Mouse (Mus musculus) layer of hippocampus, adult 2 months (tissue): Measurements from ENCODE around the gene Disp2. TPM values are rescaled to one million over a fixed set of nuclear protein-coding genes. Genes with fewer than 3 reads are reported as not detected.
A peak's percentile ranks its signal among the peaks of the same experiment; 100 is the strongest.

ENCODE experiments used
- DNase-seq, 2 experiments: peaks; one replicate each; pipeline ENCODE4 v3.0.0; 2022; ENCODE audit warnings: low spot score in 2 of 2
- H3K27ac ChIP-seq: fragments of 200-600 bp; 2 replicates; pipeline ENCODE4 v1.8.1; 2022
- H3K4me3 ChIP-seq: fragments of 200-600 bp; 2 replicates; pipeline ENCODE4 v1.8.1; 2022; ENCODE audit warnings: mild to moderate bottlenecking
- CTCF ChIP-seq: fragments of 200-600 bp; conservative IDR thresholded peaks from 2 replicates; pipeline ENCODE4 v1.8.1; 2022; ENCODE audit warnings: antibody characterized with exemption, mild to moderate bottlenecking, moderate library complexity
- total RNA-seq, 2 experiments: library from RNA; stranded (reverse); gene quantifications; 2 replicates each; pipeline ENCODE4 v1.2.3; 2021

Disp2 gene
- total RNA-seq, 2 experiments from 2014 or later, result 263 to 273 TPM

DNA sequence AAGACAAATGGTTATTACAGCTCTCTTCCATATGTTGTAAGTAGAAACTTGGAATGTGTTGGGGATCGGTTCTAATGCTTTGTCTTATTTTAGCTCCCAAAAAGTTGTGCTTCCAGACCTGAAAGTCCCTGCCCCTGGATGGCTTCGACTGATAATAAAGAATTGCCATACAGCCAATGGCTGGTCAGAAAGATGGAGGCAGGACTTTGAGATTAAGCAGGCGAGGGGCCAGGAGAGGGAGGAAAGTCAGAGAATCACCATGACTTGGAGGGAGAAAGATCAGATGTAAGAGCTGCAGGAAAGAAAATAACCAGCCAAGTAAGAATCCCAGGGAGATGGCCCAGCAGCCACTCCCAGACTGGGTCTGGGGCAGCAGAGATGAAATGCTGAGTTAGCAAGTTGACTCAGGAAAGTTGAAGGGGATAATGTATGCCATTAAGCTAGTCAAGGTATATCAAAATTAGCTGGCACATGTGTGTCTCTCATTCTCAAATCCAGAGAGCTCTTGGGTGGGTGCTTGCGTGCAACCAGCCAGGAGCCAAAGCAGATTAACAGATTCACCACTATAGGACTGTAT lies 23.1 kb downstream of the Disp2 start:
- no peak for DNase-seq
- no peak overlapping the region for H3K4me3 ChIP-seq
- TF ChIP-seq CTCF, result no peak
- H3K27ac ChIP-seq, result no peak overlapping the region

DNA sequence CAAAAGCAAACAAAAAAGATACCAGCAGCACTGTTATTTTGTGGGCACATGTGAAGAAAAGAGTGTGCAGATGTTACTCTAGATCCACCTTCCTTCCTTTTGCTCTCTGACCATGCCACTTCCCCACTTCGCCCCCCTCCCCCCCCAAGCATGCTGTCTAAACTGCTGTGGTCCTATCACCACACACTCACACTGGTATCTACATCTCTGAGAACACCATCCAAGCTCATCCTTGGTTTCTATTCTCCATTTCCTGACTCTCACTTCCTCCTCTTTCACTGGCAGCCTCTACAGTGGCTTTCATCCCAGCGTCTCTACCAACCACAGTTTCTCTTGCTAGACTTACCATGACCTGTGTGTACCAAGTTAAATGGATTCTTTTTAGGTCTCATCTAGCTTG lies 25.0 kb downstream of the Disp2 start:
- Histone ChIP-seq H3K4me3 (no peak overlapping the region), H3K27ac (no peak overlapping the region)
- no peak for DNase-seq
- no peak for TF ChIP-seq CTCF

DNA sequence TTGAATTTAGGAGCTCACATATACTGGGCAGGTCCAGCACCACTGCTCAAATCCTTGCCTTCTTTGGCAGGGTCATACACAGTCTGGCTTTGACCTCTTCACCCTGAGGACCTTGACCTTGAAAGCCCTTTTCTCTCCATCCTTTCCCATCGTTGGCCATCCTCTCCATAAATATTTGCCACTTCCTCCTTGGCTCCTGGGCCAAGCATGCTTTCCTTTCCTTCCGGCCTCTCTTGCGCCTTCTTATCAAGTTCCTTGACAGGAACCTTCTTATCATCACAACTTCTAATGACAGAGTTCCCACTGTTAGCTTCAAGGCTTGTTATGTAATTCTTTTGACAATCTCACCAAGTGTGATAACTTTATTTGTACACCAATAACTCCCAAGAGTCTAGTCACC lies 25.6 kb downstream of the Disp2 start:
- no peak for DNase-seq
- Histone ChIP-seq H3K27ac (no peak overlapping the region), H3K4me3 (no peak overlapping the region)
- TF ChIP-seq CTCF, result no peak

- DNase-seq, result no peak
- Histone ChIP-seq H3K4me3 (no peak overlapping the region), H3K27ac (no peak overlapping the region)
- no peak for TF ChIP-seq CTCF
Measured at GRCm38 (mm10) chr2:118805756-118806155, 26.2 kb downstream of the Disp2 start.

- no peak for TF ChIP-seq CTCF
- Histone ChIP-seq H3K27ac (no peak overlapping the region), H3K4me3 (no peak overlapping the region)
- DNase-seq, result no peak
Measured at GRCm38 (mm10) chr2:118806860-118807259, 27.3 kb downstream of the Disp2 start.

GRCm38 (mm10) chr2:118810861-118811260 lies 31.3 kb downstream of the Disp2 start:
- Histone ChIP-seq H3K4me3 (no peak overlapping the region), H3K27ac (no peak overlapping the region)
- DNase-seq, result no peak
- no peak for TF ChIP-seq CTCF

- TF ChIP-seq CTCF, result no peak
- Histone ChIP-seq H3K4me3 (no peak overlapping the region), H3K27ac (no peak overlapping the region)
- no peak for DNase-seq
Measured at GRCm38 (mm10) chr2:118812724-118813123, 33.2 kb downstream of the Disp2 start.

DNA sequence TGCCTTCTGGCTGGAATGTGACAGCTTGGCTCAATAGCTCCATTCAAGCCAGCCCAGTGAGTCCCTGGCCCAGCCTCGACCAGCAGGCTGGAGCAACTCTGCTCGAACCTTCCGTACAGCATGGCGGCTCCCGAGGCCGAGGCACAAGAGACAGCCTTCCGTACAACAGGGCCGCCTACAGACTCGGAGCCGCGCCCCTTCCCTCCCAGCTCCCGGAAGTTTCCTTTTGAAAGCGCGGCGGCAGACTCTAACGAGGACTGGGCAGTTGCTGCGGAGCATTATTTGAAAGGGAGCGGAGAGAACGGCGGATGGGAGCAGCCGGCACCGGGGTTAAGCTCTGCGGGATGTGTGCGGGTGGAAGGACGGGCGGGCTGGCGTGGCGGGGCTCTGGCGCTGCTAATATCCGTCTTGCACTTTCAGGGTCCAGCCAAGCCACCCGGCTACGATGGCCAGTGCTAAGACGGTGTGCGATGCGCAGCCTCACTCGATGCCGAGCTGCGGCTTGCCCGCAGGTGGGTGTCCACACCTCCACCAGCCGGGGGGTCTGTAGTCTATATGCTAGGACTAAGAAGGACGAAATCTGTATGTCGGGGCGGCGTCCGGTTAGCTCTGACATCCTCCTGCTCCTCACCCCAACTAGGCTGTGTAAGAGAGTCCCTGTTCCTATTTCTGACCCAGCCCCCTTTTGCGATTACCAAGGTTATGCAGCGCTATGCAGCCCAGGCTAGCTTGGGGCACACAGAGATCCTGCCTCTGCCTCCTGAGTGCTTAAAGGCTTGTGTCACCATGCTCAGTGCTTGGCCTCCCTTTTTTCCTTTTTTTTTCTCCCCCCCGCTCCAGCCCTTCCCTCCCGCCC lies 34.7 kb downstream of the Disp2 start, which contains the start of gene Knstrn:
Gene Knstrn, plus strand, starts transcription at position 23 of the 856 bp plus-strand sequence.
- H3K27ac ChIP-seq, result no peak within 1 kb of the TSS
- DNase-seq, result peak; percentile 87 to 91
- H3K4me3 ChIP-seq, result peak within 1 kb of the TSS; percentile 67
- peak; percentile 29; the same call in 1 of the 2 replicates for TF ChIP-seq CTCF

GRCm38 (mm10) chr2:118822800-118823199 lies 43.3 kb downstream of the Disp2 start:
- Histone ChIP-seq H3K27ac (no peak overlapping the region), H3K4me3 (no peak overlapping the region)
- DNase-seq, result no peak
- TF ChIP-seq CTCF, result no peak

DNA sequence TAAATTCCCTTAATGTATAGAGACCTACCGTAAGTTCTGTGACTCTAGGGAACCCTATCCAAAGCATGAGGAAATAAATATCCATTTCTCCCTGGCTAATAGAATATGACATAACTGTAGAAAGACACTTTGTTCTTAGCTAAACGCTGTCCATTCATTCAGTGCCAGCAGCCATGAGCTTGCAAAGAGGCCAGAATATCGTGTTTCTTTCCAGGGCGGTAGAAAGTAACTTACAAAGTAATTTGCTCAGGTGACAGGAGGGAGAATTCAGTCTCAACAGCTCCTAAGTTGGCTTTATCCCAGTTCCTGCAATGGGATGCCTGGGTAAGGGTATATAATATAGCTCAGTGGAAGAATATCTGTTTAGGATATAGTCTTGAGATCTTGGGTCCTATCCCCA lies 44.9 kb downstream of the Disp2 start:
- DNase-seq, result no peak
- H3K4me3 ChIP-seq, result no peak overlapping the region
- no peak for TF ChIP-seq CTCF
- no peak overlapping the region for H3K27ac ChIP-seq

- TF ChIP-seq CTCF, result no peak
- DNase-seq, result no peak
- no peak overlapping the region for H3K4me3 ChIP-seq
- H3K27ac ChIP-seq, result no peak overlapping the region
Measured at GRCm38 (mm10) chr2:118829096-118829495, 49.6 kb downstream of the Disp2 start.

GRCm38 (mm10) chr2:118834061-118834460 lies 54.5 kb downstream of the Disp2 start:
- H3K4me3 ChIP-seq, result no peak overlapping the region
- no peak for DNase-seq
- TF ChIP-seq CTCF, result no peak
- no peak overlapping the region for H3K27ac ChIP-seq

DNA sequence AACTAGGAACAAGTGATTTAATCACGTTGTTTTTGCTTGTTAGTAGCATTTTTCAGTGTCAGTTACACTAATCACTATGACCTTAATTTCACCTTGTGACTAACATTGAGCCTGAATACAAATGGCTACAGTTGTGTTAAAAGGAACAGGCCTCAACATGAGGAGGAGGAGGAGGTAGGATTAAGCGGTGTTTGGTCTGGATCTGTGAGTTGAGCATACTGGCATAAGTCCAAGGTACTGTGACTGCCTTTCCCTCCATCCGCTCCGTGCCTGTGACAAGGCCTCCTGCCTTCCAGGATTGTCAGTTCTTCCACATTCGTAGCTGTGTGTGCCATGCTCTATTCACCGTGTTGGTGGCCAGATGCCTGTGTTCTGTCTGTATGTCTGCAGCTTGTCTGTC lies 55.6 kb downstream of the Disp2 start:
- Histone ChIP-seq H3K4me3 (no peak overlapping the region), H3K27ac (no peak overlapping the region)
- no peak for TF ChIP-seq CTCF
- DNase-seq, result no peak

- H3K27ac ChIP-seq, result no peak overlapping the region
- no peak overlapping the region for H3K4me3 ChIP-seq
- no peak for TF ChIP-seq CTCF
- DNase-seq, result no peak
Measured at GRCm38 (mm10) chr2:118838330-118838729, 58.8 kb downstream of the Disp2 start.
